Mouse (Mus musculus) telencephalon, adult 2 months (tissue): ENCODE data around the gene Prkg1.
A peak's percentile ranks its signal among the peaks of the same experiment; 100 is the strongest.

ENCODE experiments used
- DNase-seq: peaks from one replicate; pipeline ENCODE4 v3.0.0-alpha.2; 2011; ENCODE audit warnings: low read depth, low spot score

Prkg1 gene

GRCm38 (mm10) chr19:31170985-31171384, 593.8 kb downstream of the Prkg1 start:
- DNase-seq: no peak

- no peak for DNase-seq
Observed at GRCm38 (mm10) chr19:31158944-31159460, 605.8 kb downstream of the Prkg1 start.

GRCm38 (mm10) chr19:31153399-31153798, 611.4 kb downstream of the Prkg1 start:
- DNase-seq: no peak

GRCm38 (mm10) chr19:31149902-31150301, 614.9 kb downstream of the Prkg1 start:
- no peak for DNase-seq

GRCm38 (mm10) chr19:31147457-31147856, 617.4 kb downstream of the Prkg1 start:
- peak; percentile 9 for DNase-seq

GRCm38 (mm10) chr19:31146156-31146555, 618.7 kb downstream of the Prkg1 start:
- peak; percentile 26 for DNase-seq

- no peak for DNase-seq
Observed at GRCm38 (mm10) chr19:31141905-31142304, 622.9 kb downstream of the Prkg1 start.

- DNase-seq: no peak
Observed at GRCm38 (mm10) chr19:31136316-31136715, 628.5 kb downstream of the Prkg1 start.

- DNase-seq: no peak
Observed at GRCm38 (mm10) chr19:31132614-31133013, 632.2 kb downstream of the Prkg1 start.

- no peak for DNase-seq
Observed at GRCm38 (mm10) chr19:31124628-31125027, 640.2 kb downstream of the Prkg1 start.

- peak; percentile 46 for DNase-seq
Observed at GRCm38 (mm10) chr19:31114690-31115089, 650.1 kb downstream of the Prkg1 start.

- no peak for DNase-seq
Observed at GRCm38 (mm10) chr19:31106835-31107554, 657.8 kb downstream of the Prkg1 start.

GRCm38 (mm10) chr19:31106036-31106435, 658.8 kb downstream of the Prkg1 start:
- no peak for DNase-seq

GRCm38 (mm10) chr19:31104764-31105163, 660.1 kb downstream of the Prkg1 start:
- DNase-seq: no peak

GRCm38 (mm10) chr19:31099369-31099768, 665.5 kb downstream of the Prkg1 start:
- no peak for DNase-seq

- no peak for DNase-seq
Observed at GRCm38 (mm10) chr19:31097857-31098256, 667.0 kb downstream of the Prkg1 start.

GRCm38 (mm10) chr19:31083761-31084160, 681.1 kb downstream of the Prkg1 start:
- no peak for DNase-seq

- peak; percentile 99 for DNase-seq
Observed at GRCm38 (mm10) chr19:31082662-31083429, 682.0 kb downstream of the Prkg1 start, which contains the start of gene Cstf2t. Gene Cstf2t, plus strand, starts transcription at chr19:31082837.

- DNase-seq: no peak
Observed at GRCm38 (mm10) chr19:31082226-31082625, 682.6 kb downstream of the Prkg1 start.

GRCm38 (mm10) chr19:31078241-31078640, 686.6 kb downstream of the Prkg1 start:
- DNase-seq: no peak

- no peak for DNase-seq
Observed at GRCm38 (mm10) chr19:31076106-31076505, 688.7 kb downstream of the Prkg1 start.

- no peak for DNase-seq
Observed at GRCm38 (mm10) chr19:31074717-31075063, 690.1 kb downstream of the Prkg1 start.
